Mouse (Mus musculus) adrenal gland, adult (tissue): ENCODE data around the gene Chic2.

Experiments
- DNase-seq, 2 experiments: peaks; one replicate each; pipeline ENCODE4 v3.0.0; 2022 to 2023; ENCODE audit warnings: low spot score in 1 of 2; ENCODE audit not compliant: inconsistent age in 2 of 2

Chic2 gene

DNA sequence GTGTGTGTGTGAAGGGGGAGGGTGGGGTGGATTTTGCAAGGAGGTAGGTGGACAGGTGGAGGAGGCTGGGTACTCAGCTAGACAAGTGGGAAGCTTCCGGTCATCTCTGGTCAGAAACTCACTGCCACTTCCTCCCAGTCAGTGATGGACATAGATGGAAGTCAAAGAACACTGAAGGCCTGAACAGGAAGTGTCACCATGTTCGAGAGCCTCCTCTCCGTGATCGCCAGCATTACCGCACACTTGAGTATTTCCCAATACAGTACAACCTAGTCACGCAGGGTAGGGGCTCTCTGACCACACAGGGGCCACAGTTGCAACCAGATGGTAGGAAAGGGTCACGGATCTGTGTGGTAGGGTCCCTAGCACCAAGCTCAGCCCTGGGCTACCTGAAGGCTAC, 69.1 kb downstream of the Chic2 start:
- DNase-seq: peak in 1 of 2 experiments; percentile 40

DNA sequence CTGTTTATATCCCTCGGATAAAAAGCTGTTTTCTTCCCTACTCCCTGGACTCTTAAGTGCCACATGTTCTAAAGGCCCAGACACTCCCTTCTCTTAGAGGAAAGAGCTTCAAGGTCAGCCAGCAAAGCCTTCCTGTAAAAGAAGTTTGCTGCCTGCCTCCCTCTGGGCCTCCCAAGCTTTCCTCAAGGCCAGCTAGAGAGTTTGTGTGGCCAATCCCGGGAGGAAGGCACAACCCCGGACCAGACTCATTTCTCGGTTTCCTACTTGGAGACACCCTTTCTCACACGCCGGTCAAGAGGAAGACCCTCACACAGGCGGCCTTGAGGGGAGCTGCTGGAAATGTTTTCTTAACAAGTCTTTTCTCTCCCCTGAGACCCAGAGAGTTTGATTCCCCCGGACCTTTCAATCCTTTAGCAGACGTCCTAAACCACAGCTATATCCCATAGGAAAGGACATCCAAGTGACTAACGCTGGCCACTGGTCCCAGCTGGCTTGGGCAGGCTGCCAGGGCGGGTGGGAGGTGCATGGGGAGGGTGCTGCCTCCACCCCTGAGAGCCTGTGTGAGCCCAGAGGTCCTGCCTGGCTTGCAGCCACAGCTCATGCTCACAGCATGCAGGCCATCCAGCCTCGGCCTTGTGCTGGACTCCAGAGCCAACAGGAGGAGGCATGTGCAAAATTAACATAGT, 69.7 kb downstream of the Chic2 start:
- peak; percentile 90 to 95 for DNase-seq

DNA sequence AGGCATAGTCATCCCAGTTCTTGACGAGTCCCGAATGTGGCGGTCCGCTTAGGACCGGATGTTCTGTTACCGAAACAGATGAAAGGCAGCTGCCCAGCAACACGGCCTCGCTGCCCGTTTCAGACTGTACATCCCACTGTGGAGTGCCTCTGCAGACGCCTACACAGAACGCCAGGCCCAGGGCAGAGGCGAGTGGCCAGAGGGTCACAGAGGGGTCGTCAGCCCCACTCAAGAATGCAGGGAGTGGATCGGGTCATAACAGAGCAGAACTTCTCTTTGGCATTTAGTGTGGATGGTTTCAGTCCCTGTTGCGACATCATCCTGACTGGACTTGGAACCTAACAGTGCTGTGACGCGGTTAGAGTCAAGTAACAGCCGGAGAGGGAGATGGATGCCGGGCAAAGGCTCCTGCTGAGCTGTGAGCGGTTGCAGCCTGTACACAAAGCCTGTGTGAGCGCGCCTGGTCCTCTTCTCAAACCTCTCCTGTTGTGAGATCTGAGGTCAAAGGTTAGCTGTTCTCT, 70.5 kb downstream of the Chic2 start:
- DNase-seq: peak; percentile 40 to 75

DNA sequence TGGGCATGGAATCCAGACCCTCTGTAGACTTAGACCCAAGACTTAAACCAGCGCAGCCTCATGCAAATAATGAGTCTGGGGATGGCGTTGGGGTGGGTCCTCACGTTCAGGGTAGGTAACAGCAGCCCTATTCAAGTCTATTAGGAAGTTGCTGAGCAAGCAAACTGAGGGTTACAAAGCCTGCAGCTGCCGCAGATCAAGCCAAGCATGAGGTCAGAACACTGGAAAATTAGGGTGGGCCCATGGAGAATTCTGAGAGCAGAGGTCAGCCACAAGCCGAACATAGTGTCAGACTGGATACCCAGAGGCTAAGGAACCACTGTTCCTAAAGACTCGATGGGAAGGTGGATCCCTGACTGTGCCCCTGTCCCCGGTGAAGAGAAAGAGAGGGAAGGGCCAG, 73.2 kb downstream of the Chic2 start:
- DNase-seq: no peak

DNA sequence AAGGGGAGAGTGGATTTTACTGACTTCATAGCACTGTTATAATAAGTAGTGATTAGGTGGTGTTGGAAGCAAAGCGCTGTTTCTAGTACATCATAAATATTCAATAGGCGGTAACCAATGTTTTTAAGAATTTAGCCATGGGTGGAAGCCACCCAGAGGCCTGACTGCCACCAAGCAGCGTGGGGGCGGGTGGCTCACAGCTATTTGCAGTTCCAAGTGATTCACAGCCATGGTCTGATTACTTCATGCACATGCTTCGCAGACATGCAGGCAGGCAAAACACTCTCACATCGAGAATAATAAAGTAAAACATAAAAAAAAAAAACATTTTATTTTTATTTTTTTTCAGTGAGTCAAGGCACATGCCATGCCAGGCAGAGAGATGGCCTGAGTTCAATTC, 75.2 kb downstream of the Chic2 start:
- DNase-seq: no peak

DNA sequence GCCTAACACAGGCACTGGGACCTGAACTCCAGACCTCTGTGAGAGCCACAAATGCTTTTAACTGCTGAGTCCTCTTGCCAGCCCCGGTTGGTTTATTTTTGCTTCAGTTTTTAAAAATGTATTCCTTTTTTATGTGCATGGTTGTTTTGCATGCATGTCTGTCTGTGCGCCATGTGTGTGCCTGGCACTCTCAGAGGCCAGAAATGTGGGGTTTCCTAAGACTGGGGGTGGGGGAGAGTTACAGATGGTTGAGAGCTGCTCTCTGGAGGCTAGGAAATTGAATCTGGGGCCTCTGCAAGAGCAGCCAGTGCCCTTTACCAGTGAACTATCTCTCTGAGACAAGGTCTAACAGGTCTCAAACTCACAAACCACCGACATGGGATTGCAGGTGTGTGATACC, 76.7 kb downstream of the Chic2 start:
- DNase-seq: no peak

DNA sequence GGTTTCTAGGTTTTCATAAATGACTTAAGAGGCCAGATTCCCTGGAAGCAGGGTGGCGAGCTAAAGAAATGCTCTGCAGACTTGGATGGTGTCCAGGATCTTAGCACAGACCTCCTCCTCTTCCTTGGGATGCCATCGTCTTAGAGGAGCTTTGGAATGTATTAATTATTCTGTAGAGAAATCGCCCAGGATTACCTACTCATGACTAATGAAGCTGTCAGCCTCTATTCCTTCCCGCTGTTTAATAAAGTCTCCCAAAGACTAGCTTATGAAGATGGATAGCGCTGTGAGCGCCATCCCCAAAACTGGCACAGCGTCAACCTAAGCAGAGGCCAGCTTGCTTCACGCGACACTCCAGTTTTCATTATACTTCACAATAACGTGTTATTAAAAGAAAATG, 77.7 kb downstream of the Chic2 start:
- no peak for DNase-seq

DNA sequence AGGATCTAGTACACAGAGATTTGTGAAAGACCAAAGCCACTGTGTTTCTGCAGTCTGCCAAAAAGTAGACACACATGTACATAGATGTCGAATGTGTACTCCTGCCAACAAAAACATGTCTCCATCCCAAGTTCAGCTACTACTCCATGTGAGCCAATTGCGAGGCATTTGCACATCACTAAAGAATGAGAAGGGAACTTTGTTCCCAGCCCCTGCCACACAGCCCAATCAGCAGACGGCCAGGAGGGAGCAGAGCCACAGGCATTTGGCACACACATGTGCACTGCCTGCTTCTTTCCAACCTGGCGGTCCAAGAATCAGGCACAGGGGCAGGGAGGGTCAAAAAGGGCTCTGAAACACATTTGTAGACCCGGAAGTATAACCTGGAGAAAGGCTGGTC, 81.8 kb downstream of the Chic2 start:
- DNase-seq: no peak

DNA sequence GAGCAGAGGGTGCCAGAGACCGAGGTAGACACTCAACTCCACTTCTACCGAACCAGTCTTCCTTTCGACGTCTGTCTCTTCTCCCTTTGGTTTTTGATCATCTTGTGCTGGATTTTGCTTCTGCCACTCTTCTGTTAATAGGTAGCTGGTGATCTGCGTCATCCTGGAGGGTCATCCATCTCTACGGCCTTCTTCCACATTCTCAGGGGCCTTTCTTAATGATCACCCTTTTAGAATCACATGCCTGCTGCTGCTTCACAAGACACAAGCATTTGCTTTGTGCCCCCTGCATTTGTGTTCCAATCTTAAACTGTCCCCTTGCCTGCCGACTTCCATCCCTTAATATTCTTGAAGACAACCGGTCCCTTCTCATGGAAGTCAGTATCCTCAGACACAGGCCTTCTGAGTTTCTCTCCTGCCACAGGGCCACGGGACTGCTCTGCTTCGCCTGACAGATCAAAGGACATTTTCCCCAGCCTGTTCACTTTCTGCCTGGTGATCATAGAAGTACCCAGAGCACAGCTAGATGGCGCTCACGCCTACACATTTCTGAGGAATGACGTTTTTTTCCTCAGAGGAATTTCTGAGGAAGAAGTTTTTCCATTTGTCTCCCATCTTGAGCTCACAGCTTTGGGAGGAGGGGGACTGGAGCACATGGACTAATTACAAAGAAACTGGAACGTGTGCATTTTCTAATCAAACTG, 83.6 kb downstream of the Chic2 start:
- peak; percentile 57 to 82 for DNase-seq

DNA sequence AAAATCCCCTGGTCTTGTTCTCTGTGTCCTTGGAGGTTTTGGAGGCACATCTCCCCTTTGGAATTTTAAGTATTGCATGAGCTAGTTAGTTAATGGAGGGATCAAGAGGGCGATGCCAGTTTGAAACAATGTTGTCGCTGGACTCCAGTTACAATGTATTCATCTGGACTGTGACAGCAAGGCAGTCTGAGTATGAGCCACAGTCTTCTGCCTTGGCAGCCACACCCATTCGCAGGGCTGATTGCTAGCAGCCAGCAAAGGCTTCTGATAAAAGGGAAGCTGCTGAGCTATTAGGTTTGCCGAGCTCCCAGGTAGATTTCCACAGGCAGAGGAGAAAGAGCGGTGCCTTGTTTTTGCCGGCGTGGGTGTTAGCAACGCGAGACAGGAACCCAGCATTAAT, 84.3 kb downstream of the Chic2 start:
- no peak for DNase-seq

DNA sequence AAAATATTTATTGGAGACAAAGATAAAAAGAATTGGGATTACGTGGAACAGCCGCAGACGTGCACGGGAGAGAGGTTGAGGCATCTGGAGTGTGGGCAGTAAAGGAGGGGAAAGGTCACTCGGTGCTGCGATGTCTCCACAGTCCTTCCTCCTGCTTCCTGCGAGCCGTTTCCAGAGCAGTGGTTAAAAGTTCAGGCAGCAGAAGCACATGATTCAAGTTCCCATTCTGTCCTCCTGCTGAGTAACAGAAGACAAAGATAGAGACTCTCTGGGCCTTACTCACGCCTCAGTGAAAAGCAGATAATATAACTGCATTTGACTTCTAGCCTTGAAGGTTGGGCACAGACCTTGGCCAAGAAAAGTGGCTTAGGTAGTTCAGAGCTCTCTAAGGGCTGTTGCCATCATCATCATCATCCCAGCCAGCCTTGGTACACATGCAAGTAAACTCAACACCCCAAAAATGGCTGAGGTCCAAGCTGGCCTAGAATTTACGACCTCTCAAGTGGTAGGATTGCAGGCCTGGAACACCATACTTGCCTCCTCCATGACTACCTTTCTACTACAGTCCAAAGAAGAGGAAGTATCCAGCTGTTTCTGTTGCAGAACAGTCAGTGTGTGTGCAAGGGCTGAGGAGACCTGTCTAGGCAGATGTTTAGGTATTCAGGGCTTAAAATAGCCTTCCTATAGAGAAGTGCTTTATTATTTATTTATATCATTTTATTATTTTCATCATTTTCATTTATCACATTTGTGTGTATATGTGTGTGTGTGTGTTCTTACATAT, 87.1 kb downstream of the Chic2 start:
- DNase-seq: no peak

DNA sequence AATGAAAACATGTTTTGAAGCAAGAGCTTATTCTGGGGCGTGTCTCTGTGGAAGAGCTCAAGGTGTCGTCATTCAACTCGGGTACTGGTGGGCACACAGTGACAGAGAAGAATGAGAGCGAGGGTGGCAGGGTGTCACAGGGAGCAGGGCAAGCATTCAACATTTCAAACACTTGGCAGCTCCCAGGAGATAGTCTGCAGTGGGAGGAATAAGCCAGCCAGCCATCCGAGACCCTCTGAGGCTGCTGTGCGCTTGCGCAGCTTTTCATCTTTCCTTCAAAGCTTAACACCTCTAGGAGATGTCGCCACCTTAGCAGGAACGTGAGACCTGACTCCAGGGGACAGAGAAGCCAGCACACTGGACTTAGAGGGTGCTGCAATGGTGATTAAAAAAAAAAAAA, 88.2 kb downstream of the Chic2 start:
- DNase-seq: no peak

DNA sequence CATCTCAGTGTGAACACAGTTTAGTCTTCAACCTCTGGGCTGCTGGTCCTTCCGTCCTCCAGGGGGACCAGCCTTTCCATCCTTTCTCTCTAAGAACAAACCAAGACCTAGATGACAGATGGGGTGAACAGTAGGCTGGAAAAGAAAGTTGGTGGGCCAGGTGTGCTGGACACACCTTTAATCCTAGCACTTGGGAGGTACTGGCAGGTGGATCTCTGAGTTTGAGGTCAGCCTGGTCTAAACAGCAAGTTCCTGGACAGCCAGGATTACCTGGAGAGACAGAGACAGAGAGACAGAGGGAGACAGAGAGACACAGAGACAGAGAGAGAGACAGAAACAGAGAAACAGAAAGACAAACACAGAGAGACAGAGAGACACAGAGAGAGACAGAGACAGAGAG, 89.0 kb downstream of the Chic2 start:
- no peak for DNase-seq

DNA sequence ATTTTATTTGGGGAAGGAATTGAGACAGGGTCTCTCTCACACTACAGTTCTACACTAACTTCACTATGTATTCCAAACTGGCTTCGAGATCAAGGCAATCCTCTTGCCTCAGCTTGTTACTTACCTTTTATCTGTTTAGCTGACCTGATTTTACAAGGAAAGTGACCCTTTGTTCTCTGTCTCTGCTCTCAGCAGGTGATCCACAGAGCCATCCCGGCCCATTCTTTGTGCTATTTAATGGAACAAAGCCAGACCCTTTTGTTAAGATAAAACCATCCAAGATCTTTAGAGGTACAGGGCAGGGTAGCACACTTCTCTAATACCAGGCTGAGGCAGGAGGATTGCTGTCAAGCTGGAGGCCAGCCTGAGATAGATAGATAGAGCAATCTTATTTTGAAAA, 91.6 kb downstream of the Chic2 start:
- DNase-seq: no peak

DNA sequence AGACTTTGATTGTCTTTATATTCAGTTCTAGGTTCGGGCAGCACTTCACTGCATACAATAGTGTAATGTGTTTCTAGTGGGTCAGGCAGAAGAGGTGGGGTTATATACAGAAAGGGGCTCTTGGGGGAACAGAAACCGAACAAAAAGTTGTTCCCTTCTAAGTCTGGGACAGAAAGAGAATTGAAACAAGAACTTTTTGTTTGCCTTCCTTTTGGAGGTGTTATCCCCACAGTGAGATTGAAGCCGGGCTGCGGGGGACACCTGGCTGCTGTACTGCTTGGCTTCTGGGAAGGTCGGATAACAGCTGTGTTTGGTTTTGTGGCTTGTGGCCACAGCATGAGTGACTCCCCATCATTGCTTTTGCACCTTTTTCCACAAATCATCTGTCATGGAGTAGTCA, 93.2 kb downstream of the Chic2 start:
- DNase-seq: no peak

DNA sequence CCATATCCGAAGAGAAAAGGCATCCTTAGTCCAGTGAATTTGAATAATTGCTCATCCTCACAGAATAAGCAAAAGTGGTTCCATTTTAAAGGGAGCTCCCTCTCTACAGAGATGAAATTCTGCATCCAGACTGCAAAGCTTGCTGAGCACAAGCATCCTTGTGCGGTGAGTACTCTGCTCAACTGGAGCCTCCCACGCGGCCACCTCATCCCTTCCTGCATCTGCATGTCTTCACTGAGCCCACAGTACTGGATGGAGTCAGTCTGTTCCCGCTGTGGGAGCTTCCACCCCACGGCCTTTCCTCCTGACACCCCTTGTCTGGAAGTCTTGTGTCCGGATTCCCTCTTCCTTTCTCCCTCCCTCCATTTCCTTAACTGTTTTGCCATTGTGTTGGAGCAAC, 95.3 kb downstream of the Chic2 start:
- no peak for DNase-seq

DNA sequence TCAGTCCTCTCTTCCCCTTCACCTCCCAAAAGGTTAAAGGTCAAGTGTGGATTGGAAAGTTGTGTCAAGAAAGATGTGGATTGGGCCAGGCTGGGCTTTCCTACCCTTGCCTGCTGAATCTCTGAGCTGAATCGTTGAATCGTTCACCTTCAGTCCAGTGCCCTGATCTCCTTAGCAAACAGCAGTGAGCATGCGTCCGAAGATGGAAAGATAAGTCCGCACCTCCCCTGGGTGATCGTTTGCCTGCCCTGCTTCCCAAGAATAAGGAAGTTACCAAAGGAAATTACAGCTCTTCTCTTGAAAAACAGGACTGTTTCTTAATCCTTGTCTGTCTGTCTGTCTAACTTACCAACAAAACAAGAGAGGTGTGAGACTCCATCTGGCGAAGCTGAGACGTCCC, 96.1 kb downstream of the Chic2 start:
- DNase-seq: no peak
